Mouse (Mus musculus) testis, postnatal 10 days (tissue): ENCODE results near the gene Gm17657.
"Not testable (repeated sequence)": the region's sequence is repeated elsewhere in the genome, so short reads cannot be mapped to it uniquely, and the experiment has no call there.

Experiments
- DNase-seq: peaks from one replicate; pipeline ENCODE4 v3.0.0; 2021; ENCODE audit warnings: low spot score

Gene Gm17657

GRCm38 (mm10) chr17:29548494-29548893 is 944 bp downstream of the Gm17657 start:
- no peak for DNase-seq

- no peak for DNase-seq
Measured at GRCm38 (mm10) chr17:29545241-29545640, 4.2 kb downstream of the Gm17657 start.

GRCm38 (mm10) chr17:29544064-29544463 is 5.4 kb downstream of the Gm17657 start:
- no peak for DNase-seq

- DNase-seq: no peak
Measured at GRCm38 (mm10) chr17:29542831-29543690, 6.4 kb downstream of the Gm17657 start.

- peak; percentile 64 for DNase-seq
Measured at GRCm38 (mm10) chr17:29541419-29541818, 8.0 kb downstream of the Gm17657 start.

GRCm38 (mm10) chr17:29540426-29540825 is 9.0 kb downstream of the Gm17657 start:
- no peak for DNase-seq

GRCm38 (mm10) chr17:29533866-29534265 is 15.6 kb downstream of the Gm17657 start:
- DNase-seq: no peak

- no peak for DNase-seq
Measured at GRCm38 (mm10) chr17:29531757-29532384, 17.6 kb downstream of the Gm17657 start.

GRCm38 (mm10) chr17:29531278-29531677 is 18.2 kb downstream of the Gm17657 start:
- no peak for DNase-seq

GRCm38 (mm10) chr17:29530508-29530907 is 18.9 kb downstream of the Gm17657 start:
- no peak for DNase-seq

- DNase-seq: peak; percentile 54
Measured at GRCm38 (mm10) chr17:29528568-29529187, 20.8 kb downstream of the Gm17657 start.

GRCm38 (mm10) chr17:29525613-29526012 is 23.8 kb downstream of the Gm17657 start:
- DNase-seq: no peak

- DNase-seq: peak; percentile 51
Measured at GRCm38 (mm10) chr17:29519731-29520130, 29.7 kb downstream of the Gm17657 start.

GRCm38 (mm10) chr17:29518665-29519064 is 30.8 kb downstream of the Gm17657 start:
- DNase-seq: not testable (repeated sequence)

- DNase-seq: peak; percentile 85
Measured at GRCm38 (mm10) chr17:29514435-29514834, 35.0 kb downstream of the Gm17657 start.

- peak; percentile 76 for DNase-seq
Measured at GRCm38 (mm10) chr17:29513044-29513730, 36.3 kb downstream of the Gm17657 start.

- DNase-seq: no peak
Measured at GRCm38 (mm10) chr17:29510691-29511090, 38.7 kb downstream of the Gm17657 start.

GRCm38 (mm10) chr17:29508927-29509608 is 40.4 kb downstream of the Gm17657 start:
- no peak for DNase-seq

- DNase-seq: no peak
Measured at GRCm38 (mm10) chr17:29503700-29504099, 45.7 kb downstream of the Gm17657 start.

- DNase-seq: no peak
Measured at GRCm38 (mm10) chr17:29502669-29503665, 46.5 kb downstream of the Gm17657 start.
